Mouse (Mus musculus): ENCODE results near the gene Ncf2. TPM values are rescaled to one million over a fixed set of nuclear protein-coding genes. Genes with fewer than 3 reads are reported as not detected.
"Not testable (repeated sequence)": the region's sequence is repeated elsewhere in the genome, so short reads cannot be mapped to it uniquely, and the experiment has no call there.

Gene Ncf2
- polyA plus RNA-seq, 1 experiment, result 0.07 TPM

DNA sequence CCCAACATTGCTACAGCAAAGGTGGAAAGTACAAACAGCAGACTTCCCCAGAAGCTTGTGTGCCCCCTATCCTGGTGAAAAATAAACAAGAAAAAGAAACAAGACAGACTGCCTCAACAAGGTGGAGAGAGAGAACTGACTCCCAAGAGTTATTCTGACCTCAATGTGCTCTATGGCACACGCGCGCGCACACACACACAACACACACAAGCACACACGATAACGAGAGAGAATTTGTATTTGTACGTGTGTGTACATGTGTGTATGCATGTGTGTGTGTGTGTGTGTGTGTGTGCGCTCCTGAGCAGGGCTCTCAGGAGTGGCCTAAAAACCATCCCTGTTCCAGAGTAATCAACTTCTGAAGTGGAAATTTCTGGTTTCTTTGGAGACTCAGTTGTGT is 15.4 kb upstream of the Ncf2 start:
- TF ChIP-seq POLR2A (IDR thresholded peaks at IDR 0.05; ENCODE audit: insufficient read length, low read depth), result no peak
- Histone ChIP-seq H3ac (ENCODE audit: control insufficient read depth, insufficient read length) (no peak overlapping the region), H3K27me3 (ENCODE audit: control insufficient read depth, insufficient read depth, insufficient read length) (no peaks in the 10 kb centered on the region), H3K4me2 (ENCODE audit: low read depth) (no peak overlapping the region), H3K4me3 (no peak overlapping the region), H3K79me2 (ENCODE audit: control insufficient read depth, insufficient read depth) (no peaks in the 10 kb centered on the region), H3K36me3 (ENCODE audit: control insufficient read depth, insufficient read depth) (no peaks in the 10 kb centered on the region)

DNA sequence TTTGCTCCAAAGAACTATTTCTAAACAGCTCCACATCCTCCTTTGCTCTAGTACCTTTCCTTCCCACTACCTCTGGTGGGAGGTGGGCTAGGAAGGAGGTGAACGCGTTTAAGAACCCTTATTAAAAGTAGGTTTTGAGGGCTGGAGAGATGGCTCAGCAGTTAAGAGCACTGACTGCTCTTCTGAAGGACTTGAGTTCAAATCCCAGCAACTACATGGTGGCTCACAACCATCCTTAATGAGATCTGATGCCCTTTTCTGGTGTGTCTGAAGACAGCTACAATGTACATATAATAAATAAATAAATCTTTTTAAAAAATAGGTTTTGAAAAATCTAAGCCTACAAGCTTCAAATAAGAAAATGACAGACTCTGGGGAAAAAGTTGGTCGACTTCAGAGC is 14.5 kb upstream of the Ncf2 start:
- not testable (repeated sequence) for H3K4me2 ChIP-seq (ENCODE audit: low read depth); H3K79me2 ChIP-seq (ENCODE audit: control insufficient read depth, insufficient read depth); H3ac ChIP-seq (ENCODE audit: control insufficient read depth, insufficient read length); H3K27me3 ChIP-seq (ENCODE audit: control insufficient read depth, insufficient read depth, insufficient read length); H3K36me3 ChIP-seq (ENCODE audit: control insufficient read depth, insufficient read depth); H3K4me3 ChIP-seq

DNA sequence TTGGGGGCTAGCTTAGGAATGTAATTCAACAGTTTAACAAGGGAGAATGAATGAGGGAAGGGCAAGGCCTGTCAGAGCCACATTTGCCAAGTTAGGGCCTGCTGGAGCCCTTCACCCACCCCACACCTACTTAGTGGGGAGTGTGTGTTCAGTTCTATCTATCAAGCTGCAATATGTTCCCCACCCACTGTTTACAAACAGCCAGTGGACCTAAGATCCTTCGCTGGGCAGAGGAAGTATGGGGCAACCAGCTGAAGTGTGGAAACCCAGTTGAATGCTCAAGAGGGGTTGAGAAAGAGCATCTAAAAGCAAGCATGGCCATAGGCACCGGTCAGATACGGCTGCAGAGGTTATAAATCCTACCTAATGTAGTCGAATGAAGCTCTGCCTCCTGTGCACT is 13.0 kb upstream of the Ncf2 start:
- Histone ChIP-seq H3K79me2 (ENCODE audit: control insufficient read depth, insufficient read depth) (no peaks in the 10 kb centered on the region), H3K4me2 (ENCODE audit: low read depth) (no peak overlapping the region), H3K36me3 (ENCODE audit: control insufficient read depth, insufficient read depth) (no peaks in the 10 kb centered on the region), H3K27me3 (ENCODE audit: control insufficient read depth, insufficient read depth, insufficient read length) (no peaks in the 10 kb centered on the region), H3ac (ENCODE audit: control insufficient read depth, insufficient read length) (no peak overlapping the region), H3K4me3 (no peak overlapping the region)
- TF ChIP-seq MYOG (IDR thresholded peaks at IDR 0.05; ENCODE audit: control insufficient read depth in 1 of 3, insufficient read depth in 1 of 3, insufficient read length in 2 of 3, low read depth in 2 of 3) (no peak), TCF12 (IDR thresholded peaks at IDR 0.05; ENCODE audit: insufficient read depth, poor library complexity, severe bottlenecking) (no peak), MYOD1 (IDR thresholded peaks at IDR 0.05; ENCODE audit: control insufficient read depth in 1 of 3, insufficient read length in 2 of 3, low read depth in 2 of 3) (no peak), POLR2A (IDR thresholded peaks at IDR 0.05; ENCODE audit: insufficient read length, low read depth) (no peak), TCF3 (IDR thresholded peaks at IDR 0.05; ENCODE audit: insufficient read length, low read depth) (no peak), REST (IDR thresholded peaks at IDR 0.05; ENCODE audit: insufficient read depth, insufficient read length) (no peak), E2F4 (IDR thresholded peaks at IDR 0.05; ENCODE audit: insufficient read depth) (no peak), CEBPB (IDR thresholded peaks at IDR 0.05; ENCODE audit: insufficient read depth, poor library complexity, severe bottlenecking) (no peak), MAX (IDR thresholded peaks at IDR 0.05; ENCODE audit: low read depth) (no peak), SRF (IDR thresholded peaks at IDR 0.05; ENCODE audit: control insufficient read depth, insufficient read length, low read depth) (no peak)

DNA sequence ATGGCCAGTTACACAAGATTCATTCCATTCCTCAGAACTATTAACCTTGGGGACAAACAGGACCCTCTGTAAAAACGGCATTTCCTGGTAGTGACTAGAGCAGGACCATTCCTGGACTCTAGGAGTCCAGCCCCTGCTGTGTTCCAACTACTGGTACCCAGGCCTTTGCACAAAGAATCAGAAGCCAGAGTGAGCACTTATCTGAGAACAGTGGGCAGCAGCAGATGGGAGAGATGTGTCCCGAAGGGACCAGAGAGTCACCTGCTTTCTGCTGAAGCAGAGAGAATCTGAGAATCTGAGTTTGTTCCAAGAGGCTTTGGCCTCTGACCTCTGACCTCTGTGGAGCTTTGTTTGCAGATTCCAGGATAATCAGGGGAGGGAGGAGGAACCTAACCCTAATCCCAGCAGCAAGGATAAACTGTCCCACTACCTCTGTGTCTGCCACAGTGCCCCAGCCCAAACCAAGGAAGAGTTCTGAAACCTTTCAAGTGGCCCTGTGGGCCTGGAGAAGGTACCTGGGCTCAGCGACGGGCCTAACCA is 11.8 kb upstream of the Ncf2 start:
- Histone ChIP-seq H3K79me2 (ENCODE audit: control insufficient read depth, insufficient read depth) (no peaks in the 10 kb centered on the region), H3K36me3 (ENCODE audit: control insufficient read depth, insufficient read depth) (no peaks in the 10 kb centered on the region), H3K4me3 (no peak overlapping the region), H3ac (ENCODE audit: control insufficient read depth, insufficient read length) (no peak overlapping the region), H3K27me3 (ENCODE audit: control insufficient read depth, insufficient read depth, insufficient read length) (no peaks in the 10 kb centered on the region), H3K4me2 (ENCODE audit: low read depth) (no peak overlapping the region)
- no peak for TF ChIP-seq E2F4 (IDR thresholded peaks at IDR 0.05; ENCODE audit: insufficient read depth)
- no peak for TF ChIP-seq MAX (IDR thresholded peaks at IDR 0.05; ENCODE audit: low read depth)
- no peak for TF ChIP-seq TCF3 (IDR thresholded peaks at IDR 0.05; ENCODE audit: insufficient read length, low read depth)
- TF ChIP-seq TCF12 (IDR thresholded peaks at IDR 0.05; ENCODE audit: insufficient read depth, poor library complexity, severe bottlenecking), result no peak
- TF ChIP-seq MYOG (IDR thresholded peaks at IDR 0.05; ENCODE audit: control insufficient read depth in 1 of 3, insufficient read depth in 1 of 3, insufficient read length in 2 of 3, low read depth in 2 of 3), result no peak
- no peak for TF ChIP-seq USF1 (IDR thresholded peaks at IDR 0.05; ENCODE audit: low read depth)
- no peak for TF ChIP-seq POLR2AphosphoS2 (IDR thresholded peaks at IDR 0.05; ENCODE audit: insufficient read length, low read depth)
- no peak for TF ChIP-seq SRF (IDR thresholded peaks at IDR 0.05; ENCODE audit: control insufficient read depth, insufficient read length, low read depth)
- TF ChIP-seq MYOD1 (IDR thresholded peaks at IDR 0.05; ENCODE audit: control insufficient read depth in 1 of 3, insufficient read length in 2 of 3, low read depth in 2 of 3), result no peak

DNA sequence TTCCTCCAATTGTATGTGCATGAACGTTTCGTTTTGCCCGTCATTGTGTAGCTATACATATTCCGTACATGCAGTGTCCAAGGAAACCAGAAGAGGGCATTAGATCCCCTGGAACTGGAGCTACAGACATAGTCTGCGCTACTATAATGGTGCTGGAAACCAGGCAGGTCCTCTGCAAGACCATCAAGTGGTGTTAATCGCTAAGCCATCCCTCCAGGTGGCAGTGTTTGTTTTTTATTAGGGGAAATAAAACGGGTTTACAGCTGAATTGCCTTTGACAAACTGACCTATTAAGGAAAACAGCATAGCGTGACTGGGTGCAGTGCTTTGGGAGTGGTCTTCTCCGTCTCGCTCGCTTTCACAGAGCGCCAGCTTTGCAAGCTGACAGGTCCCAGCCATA is 9.7 kb upstream of the Ncf2 start:
- Histone ChIP-seq H3K4me2 (ENCODE audit: low read depth) (no peak overlapping the region), H3ac (ENCODE audit: control insufficient read depth, insufficient read length) (no peak overlapping the region), H3K27me3 (ENCODE audit: control insufficient read depth, insufficient read depth, insufficient read length) (no peaks in the 10 kb centered on the region), H3K36me3 (ENCODE audit: control insufficient read depth, insufficient read depth) (no peaks in the 10 kb centered on the region), H3K79me2 (ENCODE audit: control insufficient read depth, insufficient read depth) (no peaks in the 10 kb centered on the region), H3K4me3 (no peak overlapping the region)
- TF ChIP-seq MYOG (IDR thresholded peaks at IDR 0.05; ENCODE audit: control insufficient read depth in 1 of 3, insufficient read depth in 1 of 3, insufficient read length in 2 of 3, low read depth in 2 of 3) (no peak), TCF3 (IDR thresholded peaks at IDR 0.05; ENCODE audit: insufficient read length, low read depth) (no peak), TCF12 (IDR thresholded peaks at IDR 0.05; ENCODE audit: insufficient read depth, poor library complexity, severe bottlenecking) (no peak), MYOD1 (IDR thresholded peaks at IDR 0.05; ENCODE audit: control insufficient read depth in 1 of 3, insufficient read length in 2 of 3, low read depth in 2 of 3) (no peak), CEBPB (IDR thresholded peaks at IDR 0.05; ENCODE audit: insufficient read depth, poor library complexity, severe bottlenecking) (no peak), E2F4 (IDR thresholded peaks at IDR 0.05; ENCODE audit: insufficient read depth) (no peak), POLR2A (IDR thresholded peaks at IDR 0.05; ENCODE audit: insufficient read length, low read depth) (no peak), REST (IDR thresholded peaks at IDR 0.05; ENCODE audit: insufficient read depth, insufficient read length) (no peak), USF1 (IDR thresholded peaks at IDR 0.05; ENCODE audit: low read depth) (no peak), MAX (IDR thresholded peaks at IDR 0.05; ENCODE audit: low read depth) (no peak)
